Mouse (Mus musculus): ENCODE data around the gene Atxn7l1.

The Atxn7l1 gene

DNA sequence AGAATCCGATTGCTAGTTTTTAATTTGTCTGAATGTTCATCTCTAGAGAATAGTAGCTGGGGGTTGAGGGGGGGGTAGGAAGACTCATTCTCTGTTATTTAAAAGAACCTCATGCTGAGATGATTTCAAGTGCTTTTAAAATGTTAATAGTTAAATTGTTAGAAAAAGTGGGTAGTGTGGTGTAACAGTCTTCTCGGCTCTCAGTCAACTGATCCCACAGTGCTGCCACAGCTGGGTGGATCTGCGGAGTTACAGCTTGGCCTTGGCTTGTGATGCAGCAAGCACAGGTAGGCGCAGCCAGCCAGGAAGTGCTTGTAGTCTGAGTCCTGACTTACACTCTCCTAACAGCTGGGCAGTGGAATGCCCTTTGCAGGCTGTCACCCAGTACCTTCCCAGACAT lies 125.7 kb downstream of the Atxn7l1 start:
- no peak for DNase-seq (ENCODE audit: low read depth, low spot score)

DNA sequence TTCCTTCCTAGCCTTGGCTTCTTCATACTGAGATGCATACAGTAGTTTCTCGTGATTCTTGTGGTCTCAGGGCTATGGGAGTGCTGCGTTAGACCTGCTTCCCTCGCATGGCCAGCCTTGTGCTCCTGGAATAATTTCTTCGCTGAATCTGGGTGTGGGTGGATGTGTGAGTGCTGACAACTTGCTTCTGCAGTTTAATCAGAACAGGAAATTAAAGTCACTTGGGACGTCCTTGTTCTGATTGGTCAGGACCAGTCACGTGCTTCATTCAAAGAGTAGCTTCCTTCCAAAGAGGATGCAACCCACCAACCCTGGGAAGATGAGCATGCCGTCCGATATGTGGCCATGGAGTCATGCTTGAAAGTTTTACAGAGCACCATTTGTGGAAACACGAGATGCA lies 126.2 kb downstream of the Atxn7l1 start:
- DNase-seq (ENCODE audit: low read depth, low spot score): peak; percentile 43

DNA sequence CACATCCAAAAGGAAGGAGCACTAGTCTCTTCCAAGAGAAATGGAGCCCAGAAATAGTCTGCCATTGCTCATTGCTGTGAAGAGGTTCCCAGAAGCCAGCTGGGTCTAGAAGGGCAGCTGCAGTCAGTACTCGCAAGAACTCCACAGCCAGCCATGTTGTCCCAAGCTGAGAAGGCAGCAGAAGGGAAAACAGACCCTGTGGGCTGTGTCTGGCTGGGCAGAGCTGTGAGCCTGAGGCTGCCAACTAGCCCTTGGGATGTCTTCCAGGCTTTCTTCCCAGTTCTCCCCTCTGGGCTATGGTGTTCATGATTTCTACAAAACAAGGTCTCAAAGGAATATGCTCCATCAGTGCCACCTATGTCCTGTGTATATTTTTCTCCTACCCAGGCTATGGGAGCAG lies 128.5 kb downstream of the Atxn7l1 start:
- DNase-seq (ENCODE audit: low read depth, low spot score): no peak

DNA sequence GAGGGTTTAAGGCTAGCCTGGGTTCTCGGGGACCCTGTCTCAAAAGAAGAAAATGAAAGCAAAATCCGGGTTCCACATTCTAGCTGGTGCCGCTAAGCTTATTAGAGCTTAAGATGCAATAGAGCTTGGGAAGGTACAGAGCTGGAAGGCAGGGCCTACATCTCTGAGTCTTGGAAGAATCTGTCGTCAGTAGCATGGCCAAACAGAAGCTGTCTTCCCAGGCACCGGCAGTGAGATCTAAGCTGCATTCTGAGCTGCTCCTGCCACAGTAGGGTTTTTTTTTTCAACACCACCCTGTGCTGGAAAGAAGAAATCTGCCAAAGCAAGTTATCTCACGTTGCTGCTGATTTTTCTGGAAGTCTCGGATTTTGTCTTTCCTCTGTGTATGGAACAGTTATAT lies 129.9 kb downstream of the Atxn7l1 start:
- DNase-seq (ENCODE audit: low read depth, low spot score): peak; percentile 35

DNA sequence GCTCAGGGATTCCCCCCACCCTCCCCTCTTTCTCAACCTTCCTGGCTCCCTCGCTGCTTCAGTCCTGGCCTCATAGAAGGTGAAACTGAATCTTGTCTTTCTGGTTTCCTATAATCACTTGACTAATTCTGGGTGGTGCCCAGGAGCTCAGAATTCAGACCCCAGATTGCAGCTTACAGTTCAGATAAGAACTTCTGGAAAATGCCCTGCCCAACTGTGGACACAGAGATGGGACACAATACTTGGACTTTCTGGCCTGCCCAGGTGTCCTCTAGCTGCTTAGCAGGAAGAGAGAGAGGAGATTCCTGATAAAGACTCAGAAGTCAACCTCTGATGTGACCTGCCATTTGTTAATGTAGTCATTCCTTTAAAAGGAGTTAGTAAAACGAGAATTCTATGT lies 131.7 kb downstream of the Atxn7l1 start:
- DNase-seq (ENCODE audit: low read depth, low spot score): no peak

DNA sequence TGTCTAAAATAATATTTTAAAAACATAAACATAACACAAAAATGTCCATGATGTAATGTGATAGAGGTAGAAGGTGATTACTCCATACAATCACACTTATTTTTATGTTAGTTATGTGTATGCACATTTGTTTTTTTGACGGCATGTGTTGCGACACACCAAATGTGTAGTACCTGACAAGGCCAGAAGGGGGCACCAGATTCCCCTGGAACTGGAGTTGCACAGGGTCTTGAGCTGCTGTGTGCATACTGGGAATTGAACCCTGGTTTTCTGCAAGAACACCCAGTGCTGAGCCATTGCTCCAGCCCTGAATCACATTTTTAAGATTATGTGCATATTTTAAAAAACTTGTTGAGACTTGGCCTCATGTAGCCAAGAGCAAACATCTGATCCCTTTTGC lies 133.3 kb downstream of the Atxn7l1 start:
- no peak for DNase-seq (ENCODE audit: low read depth, low spot score)

DNA sequence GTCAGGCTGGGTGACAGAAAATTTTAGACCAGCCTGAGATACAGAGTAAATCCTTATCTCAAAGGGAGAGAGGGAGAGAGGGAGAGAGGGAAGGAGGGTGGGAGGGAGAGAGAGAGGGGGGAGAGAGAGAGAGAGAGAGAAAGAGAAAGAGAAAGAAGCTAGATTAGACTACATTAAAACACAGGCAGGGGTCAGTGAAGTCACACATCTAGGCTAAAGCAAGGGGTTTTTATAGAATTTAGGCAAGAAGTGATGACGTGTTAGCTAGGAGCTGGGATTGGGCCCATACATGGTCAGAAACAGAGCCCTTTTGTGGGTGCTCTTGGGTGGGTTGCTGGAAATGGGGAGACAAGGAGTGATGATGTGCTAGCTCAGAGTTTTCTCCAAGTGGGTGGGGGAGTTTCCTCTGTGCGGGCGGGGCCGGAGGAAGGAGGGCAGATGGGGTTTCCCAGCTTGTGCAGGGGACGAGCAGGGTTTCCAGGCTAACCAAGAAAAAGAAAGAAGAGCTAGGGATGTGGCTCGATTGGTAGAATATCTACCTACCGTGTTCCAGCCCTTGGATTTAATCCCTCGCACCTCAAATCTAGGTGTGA lies 136.9 kb downstream of the Atxn7l1 start:
- DNase-seq (ENCODE audit: low read depth, low spot score): no peak

DNA sequence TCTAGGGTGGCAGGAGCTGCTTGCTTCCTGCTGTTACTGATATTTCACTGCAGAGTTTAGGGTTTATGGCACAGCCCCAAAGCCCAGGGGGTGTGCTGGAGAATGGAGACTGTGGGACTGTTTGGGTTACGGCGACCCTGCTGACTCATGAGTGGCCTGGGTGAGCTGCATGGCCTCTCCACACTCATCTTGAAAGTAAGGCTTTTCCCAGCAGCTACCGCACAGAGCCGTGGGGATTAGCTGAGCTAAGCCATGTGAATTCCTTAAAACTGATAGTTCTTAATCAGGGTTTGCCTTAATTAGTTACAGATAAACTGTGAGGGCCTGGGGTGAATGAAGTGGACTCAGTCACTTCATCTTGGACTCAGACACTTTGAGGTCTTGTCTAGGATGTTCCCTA lies 137.9 kb downstream of the Atxn7l1 start:
- no peak for DNase-seq (ENCODE audit: low read depth, low spot score)

DNA sequence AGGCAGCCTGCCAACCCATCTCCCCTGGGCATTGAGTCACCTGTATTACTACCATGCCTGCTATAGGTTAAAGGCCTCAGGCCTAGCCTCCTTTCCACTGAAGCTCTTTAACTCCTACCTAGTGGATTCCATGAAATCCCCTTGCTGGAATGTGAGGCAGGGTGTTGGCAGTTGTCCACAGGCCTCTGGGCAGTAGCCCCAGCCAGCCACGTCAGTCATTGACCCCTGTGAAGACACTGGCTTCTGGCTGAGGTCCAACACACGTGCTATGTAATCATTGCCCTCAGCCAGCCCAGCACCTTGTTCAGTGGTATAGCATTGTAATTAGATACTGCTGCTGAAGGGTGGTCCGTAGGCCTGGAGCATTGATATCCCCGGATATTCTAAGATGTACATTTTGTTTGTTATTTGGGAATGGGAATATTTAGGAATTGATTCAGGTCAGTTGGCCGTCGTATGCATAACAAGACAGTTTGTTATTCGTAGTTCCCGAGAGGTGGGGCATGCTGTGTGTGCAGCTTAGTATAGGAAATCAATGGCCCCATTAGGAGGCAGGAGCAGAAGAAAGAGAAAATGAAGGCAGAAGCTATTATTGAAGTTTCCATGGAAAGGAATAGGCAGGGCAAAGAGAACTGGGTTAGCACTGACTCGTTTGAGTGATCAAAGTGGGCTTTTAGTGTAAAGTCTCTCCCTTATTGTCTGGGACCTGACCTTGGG lies 138.6 kb downstream of the Atxn7l1 start:
- no peak for DNase-seq (ENCODE audit: low read depth, low spot score)

DNA sequence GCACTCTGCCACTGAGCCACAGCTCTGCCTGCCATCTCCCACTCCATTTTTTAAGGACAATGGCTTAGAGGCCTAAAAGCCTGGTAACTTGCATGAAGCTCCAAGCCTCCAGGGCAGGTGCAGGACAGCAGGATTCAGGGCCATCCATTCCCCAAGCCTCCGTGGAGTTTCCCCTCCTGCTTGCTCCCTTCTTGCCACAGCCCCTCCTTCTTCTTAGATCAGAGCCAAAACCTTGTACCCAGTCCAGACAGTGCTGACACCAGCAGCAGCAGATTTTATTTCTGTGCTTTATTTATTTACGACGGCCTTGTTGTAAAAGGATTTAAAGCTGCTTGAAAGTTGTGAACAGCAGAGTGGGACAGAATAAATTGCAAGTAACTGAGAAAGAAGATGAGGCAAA lies 140.2 kb downstream of the Atxn7l1 start:
- no peak for DNase-seq (ENCODE audit: low read depth, low spot score)

DNA sequence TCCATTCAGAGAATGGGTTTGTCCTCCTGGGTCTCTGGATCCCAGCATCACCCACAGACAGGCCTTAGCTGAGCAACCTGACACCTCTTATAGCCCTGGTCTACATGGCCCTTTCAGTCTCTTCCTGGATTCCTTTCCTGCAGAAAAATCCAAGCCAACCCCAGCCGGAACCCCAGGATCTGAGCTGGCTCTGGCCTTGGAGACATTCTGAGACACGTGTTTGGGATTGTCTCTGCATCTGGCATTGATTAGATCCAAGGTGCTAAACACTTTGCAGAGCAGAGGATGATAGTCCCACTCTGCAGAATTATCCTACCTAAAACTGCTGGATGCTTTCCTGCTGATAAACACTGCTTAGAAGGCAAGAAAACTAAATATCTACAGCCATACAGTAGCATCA lies 141.3 kb downstream of the Atxn7l1 start:
- no peak for DNase-seq (ENCODE audit: low read depth, low spot score)

DNA sequence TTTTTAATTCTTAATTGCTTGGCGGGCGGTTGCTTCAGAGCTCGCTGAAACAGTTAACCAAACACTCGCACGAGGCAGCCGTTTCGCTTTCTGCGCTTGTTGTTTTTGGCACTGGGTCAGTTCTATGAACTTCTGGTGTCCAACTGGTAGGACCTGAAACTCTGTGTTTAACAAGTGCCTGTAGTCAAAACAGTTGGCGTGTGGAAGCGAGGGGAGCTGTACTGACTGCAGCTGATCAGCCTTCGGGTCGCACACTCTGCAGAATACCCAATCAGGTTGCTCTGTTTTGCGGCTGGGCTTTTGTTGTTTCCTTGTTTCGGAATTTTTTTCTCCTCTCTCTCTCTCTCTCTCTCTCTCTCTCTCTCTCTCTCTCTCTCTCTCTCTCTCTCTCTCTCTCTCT lies 154.6 kb downstream of the Atxn7l1 start:
- DNase-seq (ENCODE audit: low read depth, low spot score): peak; percentile 18

DNA sequence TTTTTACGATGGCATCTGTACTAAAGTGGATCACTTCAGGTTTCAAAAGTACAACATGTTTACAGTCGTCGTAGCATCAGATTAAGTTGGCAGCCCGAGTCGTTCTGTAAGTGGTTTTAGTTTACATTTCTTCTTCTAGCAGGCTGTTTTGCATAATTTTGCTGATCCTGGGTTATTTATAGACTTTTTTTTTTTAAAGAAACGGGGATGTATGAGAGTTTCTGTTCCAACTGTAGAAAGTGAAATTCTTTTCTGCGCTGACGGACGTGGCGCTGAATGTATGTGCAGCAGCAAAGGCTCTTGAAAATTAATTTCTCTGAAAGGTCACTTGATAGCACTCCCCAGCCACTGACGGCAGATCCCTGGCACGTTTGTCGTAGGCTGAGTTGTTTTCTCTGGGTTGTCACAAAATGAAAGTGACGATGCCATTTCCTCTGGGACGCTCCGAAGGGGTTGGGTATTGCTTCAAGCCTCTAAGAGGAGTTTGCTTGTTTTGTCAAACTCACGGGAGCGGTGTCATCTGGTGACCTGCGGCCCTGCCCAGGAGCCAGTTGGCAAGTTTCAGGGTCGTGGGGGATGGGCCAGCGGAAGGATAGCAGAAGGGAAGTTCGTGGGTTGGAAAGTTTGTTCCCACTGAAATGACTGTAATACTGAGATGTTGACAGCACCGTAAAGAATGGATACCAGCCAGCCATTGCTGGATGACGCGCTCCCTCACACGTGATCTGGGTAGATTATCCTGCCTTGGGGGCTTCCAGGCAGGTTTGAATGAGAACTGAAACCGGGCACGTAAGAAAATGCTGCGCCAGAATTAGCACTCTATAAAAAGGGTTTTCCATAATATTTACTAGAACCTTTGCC lies 155.3 kb downstream of the Atxn7l1 start:
- DNase-seq (ENCODE audit: low read depth, low spot score): peak; percentile 18

DNA sequence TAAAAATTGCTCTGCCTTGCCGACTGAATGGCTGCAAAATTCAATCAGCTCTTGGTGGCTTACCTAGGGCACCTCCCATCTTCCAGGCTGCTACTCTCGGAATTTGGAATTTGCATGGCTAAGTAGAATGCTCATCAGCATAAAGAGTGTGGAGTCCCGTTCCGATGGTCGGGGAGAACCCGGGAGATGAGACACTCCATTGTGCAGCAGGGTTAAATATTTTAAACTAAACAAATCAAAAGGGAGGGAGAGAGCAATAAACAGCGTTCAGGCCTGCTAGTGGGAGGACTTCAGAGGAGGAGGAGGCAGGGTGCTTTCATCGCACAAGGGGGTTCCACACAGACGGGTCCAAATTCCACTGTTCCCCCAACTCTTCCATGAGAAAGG lies 155.9 kb downstream of the Atxn7l1 start:
- no peak for DNase-seq (ENCODE audit: low read depth, low spot score)

DNA sequence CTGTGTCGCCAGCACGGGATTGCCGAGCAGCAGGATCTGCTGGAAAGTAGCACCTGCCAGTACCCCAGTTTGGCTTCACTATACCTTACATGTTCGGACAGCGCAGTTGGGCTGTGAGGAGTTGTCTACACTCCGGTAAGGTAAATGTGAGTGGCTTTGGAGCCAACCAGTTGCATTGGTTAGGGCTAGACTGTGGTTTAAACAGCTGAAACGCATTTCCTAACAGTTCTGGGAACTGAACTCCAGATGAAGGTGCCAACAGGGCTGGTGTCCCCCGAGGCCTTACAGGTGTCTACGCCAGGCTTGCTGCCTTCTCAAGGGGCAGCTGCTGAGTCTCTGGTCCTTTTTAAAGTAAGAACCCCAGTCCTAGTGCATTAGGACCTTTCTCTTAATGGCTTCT lies 157.6 kb downstream of the Atxn7l1 start:
- DNase-seq (ENCODE audit: low read depth, low spot score): no peak

DNA sequence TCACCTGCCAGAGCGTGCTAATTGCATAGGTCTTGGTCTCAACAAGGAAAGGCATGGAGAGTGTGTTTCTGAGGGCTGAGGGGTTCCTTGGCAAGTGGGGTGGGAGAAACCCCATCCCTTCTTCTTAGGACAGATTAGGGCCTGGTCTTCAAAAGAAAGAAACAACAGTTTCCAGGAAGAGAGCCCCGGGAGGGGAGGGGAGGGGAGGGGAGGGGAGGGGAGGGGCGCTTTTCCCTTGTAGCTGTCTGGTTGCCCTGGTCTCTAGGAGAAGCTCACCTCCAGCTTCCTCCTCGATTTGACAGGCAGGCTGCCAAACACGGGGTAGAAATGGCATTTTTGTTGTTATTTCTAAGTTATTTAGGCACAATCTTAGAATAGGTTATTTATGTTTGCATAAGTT lies 159.0 kb downstream of the Atxn7l1 start:
- no peak for DNase-seq (ENCODE audit: low read depth, low spot score)

DNA sequence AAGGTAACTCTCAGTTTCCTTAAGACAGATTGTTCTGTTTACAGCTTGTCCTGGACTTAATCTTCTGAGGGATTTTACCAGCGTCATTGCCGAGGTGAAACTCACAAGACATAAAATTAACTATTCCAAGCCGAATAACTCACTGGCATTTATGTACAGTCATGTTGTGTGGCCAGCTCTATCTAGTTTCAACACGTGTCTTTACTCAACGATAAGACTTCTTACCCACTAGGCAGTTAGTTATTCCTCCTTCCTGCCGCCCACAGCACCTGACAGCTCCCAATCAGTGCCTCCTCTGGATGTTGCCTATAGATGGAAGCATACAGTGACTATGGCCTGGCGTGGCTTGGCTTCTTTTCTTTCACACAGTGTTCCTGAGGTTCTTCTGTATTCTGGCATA lies 161.2 kb downstream of the Atxn7l1 start:
- no peak for DNase-seq (ENCODE audit: low read depth, low spot score)

DNA sequence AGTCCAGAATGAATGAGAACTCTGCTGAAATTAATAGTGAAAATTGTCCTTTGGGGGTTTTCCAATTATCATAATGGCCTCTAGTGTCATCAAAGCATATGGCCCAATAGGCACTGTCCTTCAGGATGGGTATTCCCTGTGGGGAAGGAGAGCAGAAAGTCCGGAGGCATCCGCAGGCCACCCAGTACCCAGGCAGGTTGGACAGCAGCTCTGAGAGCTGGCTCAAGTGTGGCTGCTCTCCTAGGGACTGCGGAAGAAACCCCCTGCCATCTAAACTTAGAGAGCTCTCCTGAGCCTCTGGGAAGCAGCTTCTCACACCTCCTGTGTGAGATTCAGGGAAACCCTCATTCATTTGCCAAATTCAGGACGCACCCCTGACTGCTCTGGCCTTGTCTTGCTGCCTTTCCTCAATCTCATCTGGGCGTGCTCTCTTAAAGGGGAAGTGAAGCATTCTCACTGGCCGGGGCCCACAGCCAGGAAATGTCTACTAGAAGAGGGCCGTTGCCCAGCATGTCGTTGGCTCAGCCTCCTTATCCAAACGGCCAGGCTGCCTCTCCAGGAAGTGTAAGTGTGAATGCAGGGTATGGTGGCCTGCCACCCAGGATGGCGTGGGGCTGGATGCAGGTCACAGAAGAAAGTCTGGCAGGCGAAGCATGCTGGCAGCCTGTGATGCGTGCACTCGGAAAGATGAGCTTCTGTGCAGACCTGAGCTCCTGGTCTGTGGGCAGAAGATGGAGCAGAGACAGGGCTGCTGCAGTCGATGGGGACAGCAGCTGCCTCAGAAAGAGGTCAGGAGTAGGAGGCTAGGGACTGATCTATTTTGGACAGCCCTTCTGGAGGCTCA lies 166.6 kb downstream of the Atxn7l1 start:
- peak; percentile 73 for DNase-seq (ENCODE audit: low read depth, low spot score)

DNA sequence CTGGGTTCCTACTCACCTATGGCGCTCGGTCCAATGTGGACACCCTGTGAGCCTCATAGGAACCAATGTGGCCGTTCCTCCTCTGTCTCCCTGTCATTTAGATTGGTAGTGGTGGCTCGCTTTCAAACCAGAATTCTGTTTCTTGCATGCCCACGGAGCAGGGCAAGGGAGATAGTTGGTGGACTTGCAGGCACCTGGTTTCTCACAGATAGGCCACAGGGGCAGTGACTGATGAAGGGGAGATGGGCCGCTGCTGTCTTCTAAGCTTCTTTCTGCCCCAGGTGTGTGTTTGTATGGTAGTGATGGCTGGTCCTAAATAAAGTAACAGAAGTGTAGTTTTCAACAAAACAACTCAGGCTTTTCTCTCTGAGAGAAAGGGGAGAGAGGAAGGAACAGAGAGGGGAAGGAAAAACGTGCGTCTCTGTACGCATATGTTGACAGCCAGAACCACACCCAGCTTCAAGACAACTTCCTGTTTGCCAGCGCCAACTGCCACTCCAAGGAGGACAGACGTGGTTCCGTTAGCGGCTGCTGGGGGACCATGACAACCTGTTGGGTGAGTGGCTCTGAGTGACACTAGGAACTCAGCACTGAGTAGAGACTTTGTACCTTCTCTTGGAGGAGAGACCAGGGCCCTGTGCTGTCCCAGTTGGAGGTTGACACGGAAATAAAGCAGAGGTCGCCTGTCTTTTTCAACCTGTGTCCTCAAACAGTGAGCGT lies 167.6 kb downstream of the Atxn7l1 start:
- DNase-seq (ENCODE audit: low read depth, low spot score): no peak

DNA sequence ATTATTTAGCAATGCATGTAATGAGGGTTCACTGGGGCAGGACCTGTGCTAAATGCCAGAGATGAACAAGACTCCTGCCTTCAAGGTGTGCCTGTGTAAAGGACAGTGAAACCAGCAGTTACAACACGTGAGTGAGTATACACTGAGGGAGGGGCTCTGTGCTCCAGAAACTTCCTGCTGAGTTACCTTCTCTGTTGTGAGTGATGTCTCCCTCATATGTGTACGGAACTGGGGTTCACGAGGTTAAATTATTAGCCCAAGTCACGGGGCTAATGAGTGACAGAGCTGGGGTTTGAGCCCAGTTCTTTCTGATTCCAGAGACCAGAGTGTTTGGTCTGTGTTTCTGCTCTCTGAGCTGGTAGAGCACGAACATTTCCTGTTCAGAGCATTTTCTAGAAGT lies 168.3 kb downstream of the Atxn7l1 start:
- DNase-seq (ENCODE audit: low read depth, low spot score): no peak

Data from telencephalon, adult 2 months (tissue).